Mouse (Mus musculus): ENCODE measurements around the gene Kyat1.

Kyat1 gene

GRCm38 (mm10) chr2:30205629-30206357 lies at the start of gene Kyat1:
Gene Kyat1, minus strand, starts transcription at chr2:30205847.
- peak; percentile 89 for DNase-seq (ENCODE audit: low read depth, low spot score)

GRCm38 (mm10) chr2:30253809-30254208 lies 48.2 kb upstream of the Kyat1 start:
- no peak for DNase-seq (ENCODE audit: low read depth, low spot score)

DNA sequence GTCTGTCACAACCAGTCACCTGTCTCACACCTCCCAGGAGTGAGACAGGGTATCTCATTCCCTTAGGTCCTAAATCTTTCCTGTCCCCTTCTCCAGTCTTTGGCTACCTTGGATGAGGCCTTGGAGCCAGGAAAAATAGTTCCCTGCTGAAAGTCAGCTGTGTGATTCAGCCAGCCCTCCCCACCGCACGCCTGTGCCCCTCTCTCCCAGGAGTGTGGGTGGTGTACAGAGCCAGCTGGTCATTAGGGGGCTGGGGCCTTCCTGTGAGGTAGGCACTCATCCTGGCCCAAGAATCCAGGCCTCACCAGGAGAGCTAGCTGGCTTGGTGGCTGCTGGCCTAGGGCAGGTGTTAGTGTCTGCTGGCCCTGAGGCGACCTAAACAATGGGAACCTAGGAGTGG lies 46.9 kb upstream of the Kyat1 start:
- DNase-seq (ENCODE audit: low read depth, low spot score) = no peak

DNA sequence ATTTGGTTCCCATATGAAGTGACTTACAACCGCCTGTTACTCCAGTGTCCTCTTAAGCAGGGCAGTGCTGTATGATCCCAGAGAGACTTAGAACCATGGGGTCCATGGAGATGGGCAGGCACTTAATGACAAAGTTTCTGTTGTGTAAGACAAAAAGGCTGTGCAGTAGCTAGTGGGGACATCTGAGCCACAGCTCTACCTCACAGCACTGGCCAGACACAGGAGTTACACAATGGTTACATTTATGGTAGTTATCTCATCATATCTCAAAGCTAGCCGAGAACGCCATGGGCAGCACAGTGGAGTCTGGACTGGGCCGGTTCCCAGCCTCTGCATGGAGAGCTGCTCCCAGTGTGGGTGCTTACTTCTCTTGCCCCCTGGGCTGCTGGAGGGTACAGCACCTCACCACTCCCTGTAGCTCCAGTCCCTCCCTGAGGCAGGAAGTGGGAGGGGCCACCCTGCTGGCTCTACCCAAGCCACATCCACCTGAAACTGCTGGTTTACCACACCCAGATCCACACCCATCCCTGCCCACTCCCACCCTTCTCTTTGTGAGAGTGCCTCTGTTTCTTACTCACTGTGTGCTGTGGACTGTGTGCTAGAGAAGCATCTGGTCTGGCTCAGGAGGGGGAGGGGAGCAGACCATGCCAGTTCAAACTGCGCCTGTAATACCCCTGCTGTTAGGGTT lies 45.9 kb upstream of the Kyat1 start:
- DNase-seq (ENCODE audit: low read depth, low spot score) = no peak

- DNase-seq (ENCODE audit: low read depth, low spot score) = no peak
Measured at GRCm38 (mm10) chr2:30250166-30251128, 44.8 kb upstream of the Kyat1 start.

DNA sequence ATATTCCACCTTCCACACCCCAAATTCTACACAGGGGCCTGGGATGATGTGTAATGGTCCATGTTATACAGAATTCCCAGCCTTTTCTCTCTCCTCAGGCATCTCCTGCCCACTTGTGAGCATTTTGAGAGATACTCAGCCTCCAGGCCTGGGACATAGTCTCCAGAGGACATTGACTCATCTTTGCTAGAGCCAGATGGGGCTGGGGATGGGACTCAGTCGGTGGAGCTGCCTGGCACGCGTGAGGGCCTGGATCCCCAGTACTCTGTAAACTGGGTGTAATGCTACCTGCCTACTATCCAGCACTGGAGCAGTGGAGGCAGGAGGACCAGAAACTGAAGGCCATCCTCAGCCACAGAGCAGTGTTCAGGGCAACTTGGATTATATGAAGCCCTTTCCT lies 43.5 kb upstream of the Kyat1 start:
- no peak for DNase-seq (ENCODE audit: low read depth, low spot score)

- DNase-seq (ENCODE audit: low read depth, low spot score) = no peak
Measured at GRCm38 (mm10) chr2:30247681-30248080, 42.0 kb upstream of the Kyat1 start.

DNA sequence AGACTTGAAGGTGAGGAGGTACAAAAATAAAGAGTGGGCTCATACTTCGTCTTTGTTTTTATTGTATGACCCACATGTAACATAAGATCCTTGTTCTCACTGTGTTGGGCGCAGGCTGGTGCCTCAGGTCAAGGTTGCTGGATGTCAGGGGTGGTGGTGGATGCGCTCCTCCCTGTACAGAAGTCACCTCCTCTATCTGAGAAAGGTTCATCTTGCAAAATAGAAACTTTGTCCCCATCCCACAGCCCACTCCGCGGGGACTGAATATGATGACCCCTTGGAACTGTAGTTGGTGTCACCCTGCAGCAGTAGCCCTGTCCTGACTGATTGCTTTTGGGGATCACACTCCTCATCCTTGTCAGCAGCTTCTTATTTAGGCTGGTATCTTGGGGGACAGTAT lies 41.4 kb upstream of the Kyat1 start:
- no peak for DNase-seq (ENCODE audit: low read depth, low spot score)

DNA sequence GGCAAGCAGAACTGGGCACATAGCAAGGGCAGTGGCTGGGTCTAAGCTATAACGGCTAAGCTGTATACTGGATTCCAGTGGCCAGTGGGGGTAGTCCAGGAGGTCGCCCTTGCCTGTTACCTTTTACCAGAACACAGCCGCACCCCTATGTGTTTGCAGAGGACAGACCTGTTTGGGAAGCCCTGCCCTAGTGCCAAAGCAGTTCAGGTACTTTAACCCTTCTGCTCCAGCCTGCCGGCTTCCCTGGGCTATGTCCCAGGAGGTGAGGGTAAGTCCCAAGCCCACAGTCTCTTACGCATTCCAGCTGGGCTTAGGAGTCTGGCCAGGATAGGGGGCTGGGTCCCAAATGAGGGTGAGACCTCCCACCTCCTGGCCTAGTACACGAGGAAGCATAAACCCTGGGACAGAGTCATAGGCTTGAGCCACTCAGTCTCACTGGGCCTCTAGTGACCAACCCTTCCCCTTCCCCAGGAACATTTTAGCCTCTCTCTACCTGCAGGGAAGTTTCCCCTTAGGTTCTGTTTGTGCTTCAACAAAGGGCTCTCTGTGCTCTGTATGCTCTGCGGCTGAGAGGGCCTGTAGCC lies 39.0 kb upstream of the Kyat1 start:
- no peak for DNase-seq (ENCODE audit: low read depth, low spot score)

GRCm38 (mm10) chr2:30243391-30243790 lies 37.7 kb upstream of the Kyat1 start:
- no peak for DNase-seq (ENCODE audit: low read depth, low spot score)

DNA sequence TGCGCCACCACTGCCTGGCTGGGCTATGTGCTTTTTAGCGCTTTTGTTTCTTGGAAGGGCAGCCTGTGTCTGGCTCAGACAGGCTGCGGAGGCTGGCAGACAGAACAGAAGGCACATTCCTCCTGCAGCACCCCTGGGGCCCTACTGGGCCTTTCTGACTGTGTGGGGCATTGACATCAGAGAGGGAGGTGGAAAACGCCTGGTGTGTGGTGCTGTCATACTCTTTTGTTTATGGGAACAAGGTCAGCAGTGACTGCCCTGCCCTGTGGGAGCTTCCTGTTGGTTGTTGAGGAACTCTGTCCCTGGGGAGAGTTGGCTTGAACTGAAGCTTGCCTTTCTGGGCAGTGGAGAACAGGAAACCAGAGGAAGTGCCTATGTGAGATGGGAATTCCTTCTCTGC lies 36.9 kb upstream of the Kyat1 start:
- DNase-seq (ENCODE audit: low read depth, low spot score) = peak; percentile 44

DNA sequence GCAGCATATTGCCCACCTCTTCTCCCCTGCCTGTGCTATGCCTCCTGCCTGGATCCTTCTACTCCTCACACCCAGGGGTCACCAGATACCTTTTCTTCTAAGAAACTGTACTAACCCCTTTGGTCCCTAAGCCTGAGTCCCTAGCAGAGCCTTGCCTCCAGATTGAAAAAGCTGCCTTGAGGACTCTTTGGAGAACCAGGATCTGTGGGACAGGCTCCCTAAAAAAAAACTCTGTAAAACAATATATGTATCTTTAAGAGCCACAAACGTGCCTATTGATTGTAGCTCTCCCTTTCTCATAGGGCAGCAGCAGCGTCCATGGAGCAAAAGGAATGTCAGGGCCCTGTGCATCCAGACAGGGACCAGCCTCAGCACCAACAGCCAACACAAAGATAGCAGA lies 34.6 kb upstream of the Kyat1 start, which contains the start of gene Gm28035:
Gene Gm28035 (plus strand): TSS at position 301 of the 400 bp plus-strand sequence.
- no peak for DNase-seq (ENCODE audit: low read depth, low spot score)

DNA sequence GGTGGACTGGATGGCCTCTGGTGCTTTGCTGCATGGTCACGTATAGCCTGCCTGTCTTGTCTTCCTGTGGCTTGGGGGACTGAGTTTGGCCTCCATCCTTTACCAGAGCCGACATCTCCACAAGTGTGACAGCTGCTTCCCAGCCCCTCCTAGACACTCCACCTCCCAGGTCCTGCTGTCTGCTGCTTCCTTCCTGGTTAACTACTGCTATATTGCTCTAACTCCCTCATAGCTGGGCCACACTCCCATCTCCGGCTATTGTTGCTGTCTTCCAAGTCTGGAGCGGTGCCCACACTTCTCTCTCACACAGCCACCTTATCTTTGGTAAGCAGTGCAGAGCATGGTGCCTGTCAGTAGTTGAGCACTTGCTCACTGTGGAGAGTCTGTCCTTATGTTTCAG lies 34.1 kb upstream of the Kyat1 start:
- DNase-seq (ENCODE audit: low read depth, low spot score) = no peak

GRCm38 (mm10) chr2:30238906-30239465 lies 33.3 kb upstream of the Kyat1 start:
- no peak for DNase-seq (ENCODE audit: low read depth, low spot score)

DNA sequence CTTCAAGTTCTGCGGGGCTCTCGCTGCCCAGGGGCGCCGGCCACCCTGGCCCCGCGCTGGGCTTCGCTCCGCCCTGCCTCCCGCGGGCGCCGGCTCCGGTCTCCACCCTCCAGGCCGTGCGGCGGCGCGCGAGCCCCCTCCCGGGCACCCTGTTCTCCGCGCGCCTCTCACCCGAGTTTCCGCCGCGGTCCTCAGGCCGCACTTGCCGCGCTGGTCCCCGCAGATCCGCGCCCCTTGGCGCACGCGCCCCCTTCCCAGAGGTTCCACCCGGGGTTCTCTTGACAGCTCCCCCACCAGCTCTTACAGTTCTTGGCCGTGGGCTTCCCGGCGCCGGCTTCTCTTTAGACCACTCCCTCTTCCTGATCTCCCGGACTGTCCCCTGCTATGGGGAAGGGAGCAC lies 32.2 kb upstream of the Kyat1 start:
- DNase-seq (ENCODE audit: low read depth, low spot score) = peak; percentile 37

- DNase-seq (ENCODE audit: low read depth, low spot score) = peak; percentile 99
Measured at GRCm38 (mm10) chr2:30237199-30237880, 31.7 kb upstream of the Kyat1 start, which contains the start of gene Lrrc8a. Gene Lrrc8a, plus strand, starts transcription at chr2:30237715.

- no peak for DNase-seq (ENCODE audit: low read depth, low spot score)
Measured at GRCm38 (mm10) chr2:30236426-30237198, 31.0 kb upstream of the Kyat1 start.

DNA sequence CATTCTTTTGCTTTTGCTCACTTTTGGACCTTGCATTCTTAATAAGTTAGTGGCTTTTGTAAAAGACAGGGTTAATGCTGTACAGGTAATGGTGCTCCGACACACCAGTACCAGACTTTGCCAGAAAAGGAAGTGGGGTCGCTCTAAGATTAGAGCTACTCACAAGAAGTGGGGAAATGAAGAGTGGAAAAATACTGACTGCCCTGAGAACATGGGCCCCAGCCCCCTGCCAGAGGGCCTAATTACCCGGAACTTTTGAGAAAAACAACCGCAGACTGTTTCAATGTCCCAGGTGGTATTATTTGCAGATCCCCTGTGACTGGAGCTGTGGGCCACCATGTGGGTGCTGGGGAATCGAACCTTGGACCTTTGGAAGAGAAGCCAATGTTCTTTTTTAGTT lies 29.9 kb upstream of the Kyat1 start:
- DNase-seq (ENCODE audit: low read depth, low spot score) = no peak

DNA sequence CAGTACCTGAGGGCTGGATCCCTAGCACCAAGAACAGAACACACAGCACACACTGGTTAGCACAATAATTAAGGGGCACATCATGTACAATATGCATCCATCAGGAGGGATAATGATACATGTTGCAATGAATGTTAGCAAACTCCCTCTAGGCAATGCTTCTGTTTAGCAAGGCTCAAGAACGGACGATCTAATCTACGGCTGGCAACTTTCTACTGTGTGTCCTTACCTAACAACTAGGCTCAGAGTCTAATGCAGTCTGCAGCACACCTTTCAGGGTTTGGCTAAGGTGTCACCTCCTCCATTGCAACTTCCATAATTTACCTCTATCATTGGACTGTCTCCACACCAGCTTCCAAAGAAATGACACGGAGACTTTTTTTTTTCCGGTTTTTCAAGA lies 10.6 kb upstream of the Kyat1 start:
- DNase-seq (ENCODE audit: low read depth, low spot score) = no peak

DNA sequence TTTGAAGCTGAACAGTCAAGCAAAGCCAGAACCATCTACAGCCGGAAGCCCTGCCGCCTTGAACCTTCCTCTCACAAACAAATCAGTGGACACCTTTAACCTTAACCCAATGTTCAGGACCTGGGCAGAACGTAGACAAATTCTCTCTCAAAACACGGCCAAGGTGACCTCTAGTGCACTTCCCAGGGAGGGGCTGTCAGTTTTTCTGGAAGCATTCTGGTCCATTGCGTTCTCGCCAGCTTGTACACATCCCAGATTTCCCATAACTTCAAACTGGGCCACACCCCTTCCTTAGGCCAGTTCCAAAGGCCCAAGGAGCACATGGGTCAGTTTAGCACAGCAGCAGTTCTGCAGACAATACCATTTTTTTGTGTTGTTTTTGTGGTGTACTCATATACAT lies 9.8 kb upstream of the Kyat1 start:
- no peak for DNase-seq (ENCODE audit: low read depth, low spot score)

Measured in embryo, embryonic 11.5 days (tissue).